Mouse (Mus musculus): ENCODE results near the gene Shld2. TPM values are rescaled to one million over a fixed set of nuclear protein-coding genes. Genes with fewer than 3 reads are reported as not detected.

Gene Shld2
- polyA plus RNA-seq, 1 experiment from 2014 or later, result 10.2 TPM

GRCm38 (mm10) chr14:34228830-34229506, 81.3 kb downstream of the Shld2 start:
- Histone ChIP-seq H3K27me3 (no peaks in the 10 kb centered on the region), H3K9ac (no peak overlapping the region), H3K4me2 (no peak overlapping the region), H3K4me3 (no peak overlapping the region), H3K27ac (no peak overlapping the region), H3K4me1 (no peaks in the 10 kb centered on the region), H3K9me3 (replicated peaks) (0 out of 2 replicates have a peak, but pooled peaks cover 3% of the 10 kb centered on the region), H3K36me3 (ENCODE audit: poor library complexity, severe bottlenecking) (no peaks in the 10 kb centered on the region)
- 87% methylated on average over 10 of the region's 10 CpGs for WGBS
- ATAC-seq, result no peak

GRCm38 (mm10) chr14:34227981-34228380, 82.3 kb downstream of the Shld2 start:
- H3K4me2 ChIP-seq, result no peak overlapping the region
- 78% methylated on average over 12 of the region's 12 CpGs for WGBS
- H3K36me3 ChIP-seq (ENCODE audit: poor library complexity, severe bottlenecking), result no peaks in the 10 kb centered on the region
- H3K9me3 ChIP-seq (replicated peaks), result 0 out of 2 replicates have a peak, but pooled peaks cover 3% of the 10 kb centered on the region
- no peak overlapping the region for H3K4me3 ChIP-seq
- H3K27me3 ChIP-seq, result 0 out of 2 replicates have a peak, but pooled peaks cover 2% of the 10 kb centered on the region
- no peak overlapping the region for H3K9ac ChIP-seq
- no peak overlapping the region for H3K27ac ChIP-seq
- H3K4me1 ChIP-seq, result no peaks in the 10 kb centered on the region
- ATAC-seq, result no peak

GRCm38 (mm10) chr14:34226566-34226965, 83.7 kb downstream of the Shld2 start:
- no peak overlapping the region for H3K4me3 ChIP-seq
- no peaks in the 10 kb centered on the region for H3K36me3 ChIP-seq (ENCODE audit: poor library complexity, severe bottlenecking)
- 87% methylated on average over 4 of the region's 4 CpGs for WGBS
- no peak overlapping the region for H3K4me2 ChIP-seq
- no peaks in the 10 kb centered on the region for H3K4me1 ChIP-seq
- H3K27ac ChIP-seq, result no peak overlapping the region
- H3K9me3 ChIP-seq (replicated peaks), result 0 out of 2 replicates have a peak, but pooled peaks cover 3% of the 10 kb centered on the region
- no peak overlapping the region for H3K9ac ChIP-seq
- peaks cover 6% of the 10 kb centered on the region; the same call in 1 of the 2 replicates for H3K27me3 ChIP-seq
- ATAC-seq, result no peak

- Histone ChIP-seq H3K36me3 (ENCODE audit: poor library complexity, severe bottlenecking) (no peaks in the 10 kb centered on the region), H3K4me2 (no peak overlapping the region), H3K9me3 (replicated peaks) (no peaks in the 10 kb centered on the region), H3K9ac (no peak overlapping the region), H3K27ac (no peak overlapping the region), H3K4me1 (no peaks in the 10 kb centered on the region), H3K27me3 (peaks cover 9% of the 10 kb centered on the region), H3K4me3 (no peak overlapping the region)
- WGBS, result 92% methylated on average over 9 of the region's 9 CpGs
- no peak for ATAC-seq
Measured at GRCm38 (mm10) chr14:34225986-34226385, 84.3 kb downstream of the Shld2 start.

- Histone ChIP-seq H3K4me2 (no peak overlapping the region), H3K4me1 (peaks cover 4% of the 10 kb centered on the region; the same call in 1 of the 2 replicates), H3K27me3 (peaks cover 34% of the 10 kb centered on the region), H3K27ac (no peak overlapping the region), H3K9me3 (replicated peaks) (no peaks in the 10 kb centered on the region), H3K4me3 (no peak overlapping the region), H3K9ac (no peak overlapping the region), H3K36me3 (ENCODE audit: poor library complexity, severe bottlenecking) (no peaks in the 10 kb centered on the region)
- ATAC-seq, result no peak
- WGBS, result 75% methylated on average over 5 of the region's 5 CpGs
Measured at GRCm38 (mm10) chr14:34223362-34223898, 86.9 kb downstream of the Shld2 start.

- no peak overlapping the region for H3K4me2 ChIP-seq
- no peaks in the 10 kb centered on the region for H3K9me3 ChIP-seq (replicated peaks)
- peaks cover 4% of the 10 kb centered on the region; the same call in 1 of the 2 replicates for H3K4me1 ChIP-seq
- H3K4me3 ChIP-seq, result no peak overlapping the region
- WGBS, result 72% methylated on average over 5 of the region's 5 CpGs
- peaks cover 41% of the 10 kb centered on the region for H3K27me3 ChIP-seq
- no peak overlapping the region for H3K27ac ChIP-seq
- H3K36me3 ChIP-seq (ENCODE audit: poor library complexity, severe bottlenecking), result no peaks in the 10 kb centered on the region
- H3K9ac ChIP-seq, result no peak overlapping the region
- no peak for ATAC-seq
Measured at GRCm38 (mm10) chr14:34221416-34222077, 88.7 kb downstream of the Shld2 start.

GRCm38 (mm10) chr14:34220426-34220825, 89.9 kb downstream of the Shld2 start:
- WGBS, result 80% methylated on average over 5 of the region's 5 CpGs
- Histone ChIP-seq H3K9ac (no peak overlapping the region), H3K9me3 (replicated peaks) (no peaks in the 10 kb centered on the region), H3K27ac (no peak overlapping the region), H3K4me2 (no peak overlapping the region), H3K4me1 (peaks cover 4% of the 10 kb centered on the region; the same call in 1 of the 2 replicates), H3K36me3 (ENCODE audit: poor library complexity, severe bottlenecking) (no peaks in the 10 kb centered on the region), H3K4me3 (no peak overlapping the region), H3K27me3 (peaks cover 41% of the 10 kb centered on the region)
- no peak for ATAC-seq

- Histone ChIP-seq H3K27ac (no peak overlapping the region), H3K36me3 (ENCODE audit: poor library complexity, severe bottlenecking) (no peaks in the 10 kb centered on the region), H3K27me3 (peaks cover 41% of the 10 kb centered on the region), H3K4me1 (peaks cover 4% of the 10 kb centered on the region; the same call in 1 of the 2 replicates), H3K9ac (no peak overlapping the region), H3K4me3 (peak overlapping the region; percentile 21), H3K4me2 (peak overlapping the region; percentile 54), H3K9me3 (replicated peaks) (no peaks in the 10 kb centered on the region)
- WGBS, result 8% methylated on average over 29 of the region's 29 CpGs
- ATAC-seq, result no peak
Measured at GRCm38 (mm10) chr14:34219786-34220198, 90.5 kb downstream of the Shld2 start.

GRCm38 (mm10) chr14:34219295-34219694, 91.0 kb downstream of the Shld2 start, which contains the start of gene Syt15:
Gene Syt15 (plus strand): TSS chr14:34219595.
- peak within 1 kb of the TSS; percentile 21 for H3K4me3 ChIP-seq

GRCm38 (mm10) chr14:34215451-34216127, 94.7 kb downstream of the Shld2 start:
- ATAC-seq, result no peak

More at GRCm38 (mm10) chr14:34219295-34219694, 91.0 kb downstream of the Shld2 start, which contains the start of gene Syt15:
- Histone ChIP-seq H3K9ac (no peak within 1 kb of the TSS), H3K36me3 (ENCODE audit: poor library complexity, severe bottlenecking) (no peaks in the 10 kb centered on the region), H3K9me3 (replicated peaks) (no peaks in the 10 kb centered on the region), H3K4me2 (peak within 1 kb of the TSS; percentile 54), H3K27ac (no peak within 1 kb of the TSS), H3K27me3 (peaks cover 41% of the 10 kb centered on the region), H3K4me1 (peaks cover 4% of the 10 kb centered on the region; the same call in 1 of the 2 replicates)
- 72% methylated on average over 6 of the region's 6 CpGs for WGBS
- ATAC-seq, result no peak

GRCm38 (mm10) chr14:34209942-34210341, 100.4 kb downstream of the Shld2 start:
- no peaks in the 10 kb centered on the region for H3K9me3 ChIP-seq (replicated peaks)
- no peaks in the 10 kb centered on the region for H3K27me3 ChIP-seq
- WGBS, result 88% methylated on average over 4 of the region's 4 CpGs
- no peak overlapping the region for H3K4me3 ChIP-seq
- H3K4me1 ChIP-seq, result no peaks in the 10 kb centered on the region
- ATAC-seq, result no peak
- no peak overlapping the region for H3K27ac ChIP-seq
- H3K9ac ChIP-seq, result no peak overlapping the region
- H3K4me2 ChIP-seq, result no peak overlapping the region
- H3K36me3 ChIP-seq (ENCODE audit: poor library complexity, severe bottlenecking), result no peaks in the 10 kb centered on the region

More at GRCm38 (mm10) chr14:34215451-34216127, 94.7 kb downstream of the Shld2 start:
- H3K4me1 ChIP-seq, result peaks cover 4% of the 10 kb centered on the region; the same call in 1 of the 2 replicates
- WGBS, result 72% methylated on average over 6 of the region's 6 CpGs
- no peak overlapping the region for H3K9ac ChIP-seq
- no peak overlapping the region for H3K27ac ChIP-seq
- no peaks in the 10 kb centered on the region for H3K9me3 ChIP-seq (replicated peaks)
- H3K27me3 ChIP-seq, result peaks cover 28% of the 10 kb centered on the region
- no peaks in the 10 kb centered on the region for H3K36me3 ChIP-seq (ENCODE audit: poor library complexity, severe bottlenecking)
- H3K4me3 ChIP-seq, result no peak overlapping the region
- H3K4me2 ChIP-seq, result no peak overlapping the region
